8 mouse cellular contexts compared by ENCODE assay signal in genomic region chr11:62646958-62647515, GRCm38 (mm10). TPM values are rescaled to one million over a fixed set of nuclear protein-coding genes. Genes with fewer than 3 reads are reported as not detected.
DNase-seq lines count a peak whose midpoint lies in the region; ATAC-seq and TF ChIP-seq lines count a peak whose summit lies in the region.

No protein-coding gene starts in this region.

- H3K9ac ChIP-seq in lung, embryonic 15.5 days, result peak overlapping the region; percentile 74
- H3K9ac ChIP-seq in forebrain, embryonic 15.5 days (replicated peaks), result peak overlapping the region; percentile 65; the same call in 1 of the 2 replicates
- H3K9ac ChIP-seq in liver, embryonic 12.5 days, result no peak overlapping the region
- H3K9ac ChIP-seq in stomach, embryonic 15.5 days, result no peak overlapping the region

- H3K27me3 ChIP-seq in lung, embryonic 15.5 days, result no peaks in the 10 kb centered on the region
- no peaks in the 10 kb centered on the region for H3K27me3 ChIP-seq in forebrain, embryonic 15.5 days
- H3K27me3 ChIP-seq in liver, embryonic 12.5 days (replicated peaks), result peaks cover 5% of the 10 kb centered on the region; the same call in 1 of the 2 replicates
- no peaks in the 10 kb centered on the region for H3K27me3 ChIP-seq in stomach, embryonic 15.5 days (replicated peaks)
- H3K27me3 ChIP-seq in kidney, adult 2 months (replicated peaks; ENCODE audit: control insufficient read depth, insufficient read depth, low read length), result no peaks in the 10 kb centered on the region

- no peaks in the 10 kb centered on the region for H3K9me3 ChIP-seq in lung, embryonic 15.5 days
- no peaks in the 10 kb centered on the region for H3K9me3 ChIP-seq in forebrain, embryonic 15.5 days
- H3K9me3 ChIP-seq in liver, embryonic 12.5 days (replicated peaks), result no peaks in the 10 kb centered on the region
- H3K9me3 ChIP-seq in stomach, embryonic 15.5 days, result no peaks in the 10 kb centered on the region

- TF ChIP-seq CTCF in kidney, adult 2 months (conservative IDR thresholded peaks at IDR 0.05; ENCODE audit: insufficient read depth, insufficient read length, low read depth, low read length), result no peak

- H3K4me3 ChIP-seq in lung, embryonic 15.5 days, result peak overlapping the region; percentile 74
- peak overlapping the region; percentile 82 for H3K4me3 ChIP-seq in forebrain, embryonic 15.5 days
- peak overlapping the region; percentile 74 for H3K4me3 ChIP-seq in liver, embryonic 12.5 days
- H3K4me3 ChIP-seq in stomach, embryonic 15.5 days (replicated peaks), result peak overlapping the region; percentile 76
- H3K4me3 ChIP-seq in kidney, adult 2 months (ENCODE audit: insufficient read depth, low read depth, low read length), result no peak overlapping the region

- peak overlapping the region; percentile 89 for H3K4me2 ChIP-seq in lung, embryonic 15.5 days
- peak overlapping the region; percentile 91 for H3K4me2 ChIP-seq in forebrain, embryonic 15.5 days (replicated peaks)
- H3K4me2 ChIP-seq in liver, embryonic 12.5 days, result peak overlapping the region; percentile 100
- peak overlapping the region; percentile 91 for H3K4me2 ChIP-seq in stomach, embryonic 15.5 days

- 44% methylated on average over 7 of the region's 7 CpGs for WGBS in lung, embryonic 15.5 days
- 50% methylated on average over 7 of the region's 7 CpGs for WGBS in forebrain, embryonic 15.5 days
- WGBS in liver, embryonic 12.5 days (ENCODE audit: insufficient replicate concordance), result 21% methylated on average over 7 of the region's 7 CpGs
- 51% methylated on average over 7 of the region's 7 CpGs for WGBS in stomach, embryonic 15.5 days
- WGBS in kidney, adult 2 months, result 61% methylated on average over 7 of the region's 7 CpGs

- no peaks in the 10 kb centered on the region for H3K36me3 ChIP-seq in lung, embryonic 15.5 days
- H3K36me3 ChIP-seq in forebrain, embryonic 15.5 days, result no peaks in the 10 kb centered on the region
- peaks cover 8% of the 10 kb centered on the region; the same call in 1 of the 2 replicates for H3K36me3 ChIP-seq in liver, embryonic 12.5 days
- no peaks in the 10 kb centered on the region for H3K36me3 ChIP-seq in stomach, embryonic 15.5 days
- no peaks in the 10 kb centered on the region for H3K36me3 ChIP-seq in kidney, adult 2 months (ENCODE audit: control insufficient read depth, insufficient read depth, low read length)

- peak overlapping the region; percentile 91 for H3K27ac ChIP-seq in lung, embryonic 15.5 days
- peak overlapping the region; percentile 29 for H3K27ac ChIP-seq in forebrain, embryonic 15.5 days (replicated peaks)
- H3K27ac ChIP-seq in liver, embryonic 12.5 days, result 0 out of 2 replicates have a peak overlapping the region, but pooled peaks have one; percentile 45
- peak overlapping the region; percentile 44; the same call in 1 of the 2 replicates for H3K27ac ChIP-seq in stomach, embryonic 15.5 days
- H3K27ac ChIP-seq in kidney, adult 2 months (ENCODE audit: insufficient read depth, low read depth, low read length), result no peak overlapping the region

- no peak for DNase-seq in lung, postnatal 25 days (ENCODE audit: low spot score)
- no peak for DNase-seq in B cell, adult 2 months
- no peak for DNase-seq in kidney, adult 2 months
- DNase-seq in kidney, adult 18-20 months, result no peak

- no peak for ATAC-seq in lung, embryonic 15.5 days (ENCODE audit: borderline replicate concordance, extremely low read depth, low FRiP score, low TSS enrichment)
- no peak for ATAC-seq in forebrain, embryonic 15.5 days (replicated peaks)
- ATAC-seq in liver, embryonic 12.5 days, result no peak
- no peak for ATAC-seq in stomach, embryonic 15.5 days (ENCODE audit: insufficient read depth, low FRiP score, low read depth)

- H3K4me1 ChIP-seq in lung, embryonic 15.5 days, result peaks cover 72% of the 10 kb centered on the region
- H3K4me1 ChIP-seq in forebrain, embryonic 15.5 days, result peaks cover 59% of the 10 kb centered on the region
- H3K4me1 ChIP-seq in liver, embryonic 12.5 days, result peaks cover 66% of the 10 kb centered on the region
- H3K4me1 ChIP-seq in stomach, embryonic 15.5 days, result peaks cover 48% of the 10 kb centered on the region
- peaks cover 12% of the 10 kb centered on the region for H3K4me1 ChIP-seq in kidney, adult 2 months (ENCODE audit: control insufficient read depth, insufficient read depth, low read length)

- no peak for TF ChIP-seq POLR2A in kidney, adult 2 months (IDR thresholded peaks at IDR 0.05; ENCODE audit: low read depth, low read length)

RNA-seq across cellular contexts. Expression of gene Lrrc75a, which starts 1.3 kb away (rescaled TPM):
- polyA plus RNA-seq in lung, embryonic 15.5 days (2015; fragmentation: Nextera tagmentation; extraction: Ambion mirVana), result 12.6 and 13.0 TPM in 2 replicates
- polyA plus RNA-seq in forebrain, embryonic 15.5 days (2015; fragmentation: Nextera tagmentation; extraction: Ambion mirVana), result 11.1 and 11.3 TPM in 2 replicates
- 3.4 and 3.7 TPM in 2 replicates for polyA plus RNA-seq in liver, embryonic 12.5 days (2016; fragmentation: Nextera tagmentation; extraction: Ambion mirVana)
- 10.0 and 10.5 TPM in 2 replicates for polyA plus RNA-seq in stomach, embryonic 15.5 days (2015; fragmentation: Nextera tagmentation; extraction: Ambion mirVana)
- 7.8 and 8.0 TPM in 2 replicates for polyA plus RNA-seq in kidney, adult 2 months (2012; rRNA removed)

RNA-seq across cellular contexts. Expression of gene Mmgt2, which starts 1.4 kb away (rescaled TPM):
- polyA plus RNA-seq in lung, embryonic 15.5 days (2015; fragmentation: Nextera tagmentation; extraction: Ambion mirVana), result 40.9 and 42.1 TPM in 2 replicates
- polyA plus RNA-seq in forebrain, embryonic 15.5 days (2015; fragmentation: Nextera tagmentation; extraction: Ambion mirVana), result 26.2 and 30.7 TPM in 2 replicates
- polyA plus RNA-seq in liver, embryonic 12.5 days (2016; fragmentation: Nextera tagmentation; extraction: Ambion mirVana), result 15.0 and 17.0 TPM in 2 replicates
- 47.0 and 50.6 TPM in 2 replicates for polyA plus RNA-seq in stomach, embryonic 15.5 days (2015; fragmentation: Nextera tagmentation; extraction: Ambion mirVana)
- polyA plus RNA-seq in kidney, adult 2 months (2012; rRNA removed), result 24.0 and 33.1 TPM in 2 replicates

Comparison
In these comparisons a context has a peak if more than half of its experiments do, and no peak if none do; other contexts are left out.
1. H3K9ac ChIP-seq: peak in lung, embryonic 15.5 days (single experiment) and forebrain, embryonic 15.5 days (single experiment); none in liver, embryonic 12.5 days (single experiment) and stomach, embryonic 15.5 days (single experiment).
2. Peak in every context shown above with its lines, with median percentiles within 50 percentile points of each other: H3K4me2 ChIP-seq.